ENCODE assay signal across 22 mouse cellular contexts in genomic region chr12:65328532-65328931, GRCm38 (mm10).
DNase-seq lines count a peak whose midpoint lies in the region; ATAC-seq and TF ChIP-seq lines count a peak whose summit lies in the region.
"Had no signal": no experiment of that assay in that cellular context is flagged by ENCODE, and none has a peak within 500 bp of the region (broad histone marks: within the 10 kb centered on the region; RNA-seq: fewer than 3 reads in every experiment).

No protein-coding gene starts in this region.

- no peak for DNase-seq in forebrain, embryonic 11.5 days (ENCODE audit: low spot score)
- DNase-seq in forebrain, embryonic 14.5 days (ENCODE audit: low spot score) = peak; percentile 1
- no peak for DNase-seq in midbrain, postnatal 0 days (ENCODE audit: low spot score)
- DNase-seq in brain, embryonic 14.5 days (ENCODE audit: low read depth) = peak; percentile 55
- DNase-seq: adrenal gland, adult 2 months; adrenal gland, postnatal 10 days; adrenal gland, postnatal 25 days; B cell, adult 2 months; cerebellum, adult 11-12 months; cerebellum, adult 2 months; cerebellum, adult 9-10 months; cerebellum, postnatal 10 days; cerebellum, postnatal 25 days; forebrain, postnatal 0 days had no signal

- no peak overlapping the region for H3K27ac ChIP-seq in forebrain, embryonic 11.5 days (ENCODE audit: low read depth, low read length)
- H3K27ac ChIP-seq in forebrain, embryonic 16.5 days (ENCODE audit: low read length) = no peak overlapping the region
- no peak overlapping the region for H3K27ac ChIP-seq in forebrain, embryonic 14.5 days (ENCODE audit: low read depth, low read length)
- H3K27ac ChIP-seq in forebrain, embryonic 12.5 days = no peak overlapping the region
- H3K27ac ChIP-seq in midbrain, embryonic 15.5 days = no peak overlapping the region
- H3K27ac ChIP-seq in midbrain, postnatal 0 days (ENCODE audit: low read depth, low read length) = no peak overlapping the region
- H3K27ac ChIP-seq: embryonic facial prominence, embryonic 10.5 days; embryonic facial prominence, embryonic 12.5 days had no signal

- no peaks in the 10 kb centered on the region for H3K36me3 ChIP-seq in forebrain, embryonic 11.5 days (ENCODE audit: control insufficient read depth, insufficient read depth, low read length)
- H3K36me3 ChIP-seq in forebrain, embryonic 16.5 days (ENCODE audit: control insufficient read depth, insufficient read depth) = no peaks in the 10 kb centered on the region
- H3K36me3 ChIP-seq in forebrain, embryonic 14.5 days (ENCODE audit: control insufficient read depth, insufficient read depth, low read length) = no peaks in the 10 kb centered on the region
- H3K36me3 ChIP-seq in forebrain, embryonic 12.5 days (replicated peaks) = no peaks in the 10 kb centered on the region
- no peaks in the 10 kb centered on the region for H3K36me3 ChIP-seq in midbrain, embryonic 15.5 days (replicated peaks)
- no peaks in the 10 kb centered on the region for H3K36me3 ChIP-seq in midbrain, postnatal 0 days (ENCODE audit: insufficient read depth, low read length)
- H3K36me3 ChIP-seq: embryonic facial prominence, embryonic 10.5 days; embryonic facial prominence, embryonic 12.5 days; G1E had no signal

- H3K27me3 ChIP-seq in forebrain, embryonic 11.5 days (ENCODE audit: control insufficient read depth, insufficient read depth, low read length) = no peaks in the 10 kb centered on the region
- H3K27me3 ChIP-seq in forebrain, embryonic 16.5 days (replicated peaks; ENCODE audit: control insufficient read depth, insufficient read depth, low read length) = no peaks in the 10 kb centered on the region
- no peaks in the 10 kb centered on the region for H3K27me3 ChIP-seq in forebrain, embryonic 14.5 days (replicated peaks; ENCODE audit: control insufficient read depth, insufficient read depth, low read length)
- H3K27me3 ChIP-seq in forebrain, embryonic 12.5 days = no peaks in the 10 kb centered on the region
- H3K27me3 ChIP-seq in midbrain, embryonic 15.5 days (replicated peaks) = no peaks in the 10 kb centered on the region
- no peaks in the 10 kb centered on the region for H3K27me3 ChIP-seq in midbrain, postnatal 0 days (ENCODE audit: insufficient read depth, low read length)
- H3K27me3 ChIP-seq: CH12.LX; embryonic facial prominence, embryonic 12.5 days had no signal

- TF ChIP-seq POLR2A in brain, embryonic 14.5 days (IDR thresholded peaks at IDR 0.05; ENCODE audit: borderline replicate concordance, extremely low read depth, insufficient read depth, insufficient read length, poor library complexity, severe bottlenecking) = no peak

- H3K9me3 ChIP-seq in forebrain, embryonic 11.5 days (ENCODE audit: control insufficient read depth, low read length) = no peaks in the 10 kb centered on the region
- H3K9me3 ChIP-seq in forebrain, embryonic 16.5 days (ENCODE audit: control insufficient read depth, low read length) = no peaks in the 10 kb centered on the region
- no peaks in the 10 kb centered on the region for H3K9me3 ChIP-seq in forebrain, embryonic 14.5 days (replicated peaks; ENCODE audit: control insufficient read depth, low read length)
- no peaks in the 10 kb centered on the region for H3K9me3 ChIP-seq in forebrain, embryonic 12.5 days
- H3K9me3 ChIP-seq in midbrain, embryonic 15.5 days = no peaks in the 10 kb centered on the region
- no peaks in the 10 kb centered on the region for H3K9me3 ChIP-seq in midbrain, postnatal 0 days (ENCODE audit: low read length)
- H3K9me3 ChIP-seq: embryonic facial prominence, embryonic 10.5 days; embryonic facial prominence, embryonic 12.5 days; G1E had no signal

- H3K4me2 ChIP-seq in forebrain, embryonic 11.5 days (ENCODE audit: low read depth, low read length, severe bottlenecking) = no peak overlapping the region
- no peak overlapping the region for H3K4me2 ChIP-seq in forebrain, embryonic 16.5 days (ENCODE audit: low read length)
- no peak overlapping the region for H3K4me2 ChIP-seq in forebrain, embryonic 14.5 days (ENCODE audit: low read length)
- no peak overlapping the region for H3K4me2 ChIP-seq in forebrain, embryonic 12.5 days
- H3K4me2 ChIP-seq in midbrain, embryonic 15.5 days = no peak overlapping the region
- no peak overlapping the region for H3K4me2 ChIP-seq in midbrain, postnatal 0 days (ENCODE audit: low read depth, low read length, poor library complexity, severe bottlenecking)
- H3K4me2 ChIP-seq: embryonic facial prominence, embryonic 12.5 days had no signal

- no peak overlapping the region for H3K9ac ChIP-seq in forebrain, embryonic 11.5 days (ENCODE audit: low read length)
- no peak overlapping the region for H3K9ac ChIP-seq in forebrain, embryonic 16.5 days (replicated peaks; ENCODE audit: low read depth, low read length)
- H3K9ac ChIP-seq in forebrain, embryonic 14.5 days (ENCODE audit: low read length) = no peak overlapping the region
- H3K9ac ChIP-seq in forebrain, embryonic 12.5 days = no peak overlapping the region
- no peak overlapping the region for H3K9ac ChIP-seq in midbrain, embryonic 15.5 days
- no peak overlapping the region for H3K9ac ChIP-seq in midbrain, postnatal 0 days (replicated peaks; ENCODE audit: low read length, poor library complexity, severe bottlenecking)
- H3K9ac ChIP-seq: embryonic facial prominence, embryonic 12.5 days; forebrain, postnatal 0 days had no signal

- ATAC-seq in forebrain, embryonic 11.5 days (replicated peaks; ENCODE audit: low FRiP score) = 0 out of 2 replicates have a peak, but pooled peaks have one; percentile 30
- ATAC-seq in forebrain, embryonic 16.5 days = no peak
- ATAC-seq in forebrain, embryonic 14.5 days = 0 out of 2 replicates have a peak, but pooled peaks have one; percentile 32
- no peak for ATAC-seq in forebrain, embryonic 12.5 days (ENCODE audit: low FRiP score)
- ATAC-seq in midbrain, embryonic 15.5 days (replicated peaks) = peak; percentile 81
- ATAC-seq in midbrain, postnatal 0 days (ENCODE audit: low FRiP score) = no peak
- ATAC-seq: CD4-positive, CD25-positive, alpha-beta regulatory T cell, adult 4 months; forebrain, postnatal 0 days had no signal

- 86% methylated on average over 5 of the region's 5 CpGs for WGBS in forebrain, embryonic 11.5 days
- 72% methylated on average over 5 of the region's 5 CpGs for WGBS in forebrain, embryonic 16.5 days
- WGBS in forebrain, embryonic 14.5 days = 72% methylated on average over 5 of the region's 5 CpGs
- WGBS in forebrain, embryonic 12.5 days = 71% methylated on average over 5 of the region's 5 CpGs
- WGBS in midbrain, embryonic 15.5 days = 68% methylated on average over 5 of the region's 5 CpGs
- 67% methylated on average over 5 of the region's 5 CpGs for WGBS in midbrain, postnatal 0 days

- H3K4me3 ChIP-seq in forebrain, embryonic 11.5 days (ENCODE audit: low read depth, low read length) = no peak overlapping the region
- no peak overlapping the region for H3K4me3 ChIP-seq in forebrain, embryonic 16.5 days (replicated peaks; ENCODE audit: low read length)
- H3K4me3 ChIP-seq in forebrain, embryonic 14.5 days (ENCODE audit: low read depth, low read length) = no peak overlapping the region
- no peak overlapping the region for H3K4me3 ChIP-seq in forebrain, embryonic 12.5 days (replicated peaks)
- no peak overlapping the region for H3K4me3 ChIP-seq in midbrain, embryonic 15.5 days
- no peak overlapping the region for H3K4me3 ChIP-seq in midbrain, postnatal 0 days (ENCODE audit: low read depth, low read length)
- H3K4me3 ChIP-seq: embryonic facial prominence, embryonic 10.5 days; embryonic facial prominence, embryonic 12.5 days had no signal

- H3K4me1 ChIP-seq in forebrain, embryonic 11.5 days (replicated peaks; ENCODE audit: control insufficient read depth, insufficient read depth, low read length) = no peaks in the 10 kb centered on the region
- H3K4me1 ChIP-seq in forebrain, embryonic 16.5 days (replicated peaks; ENCODE audit: control insufficient read depth, insufficient read depth, low read length) = no peaks in the 10 kb centered on the region
- no peaks in the 10 kb centered on the region for H3K4me1 ChIP-seq in forebrain, embryonic 14.5 days (ENCODE audit: control insufficient read depth, insufficient read depth, low read length)
- no peaks in the 10 kb centered on the region for H3K4me1 ChIP-seq in forebrain, embryonic 12.5 days
- no peaks in the 10 kb centered on the region for H3K4me1 ChIP-seq in midbrain, embryonic 15.5 days
- no peaks in the 10 kb centered on the region for H3K4me1 ChIP-seq in midbrain, postnatal 0 days (ENCODE audit: insufficient read depth, low read length)
- H3K4me1 ChIP-seq: embryonic facial prominence, embryonic 10.5 days; embryonic facial prominence, embryonic 12.5 days had no signal

- no peak for TF ChIP-seq CTCF in midbrain, postnatal 0 days (IDR thresholded peaks at IDR 0.05)
- no peak for TF ChIP-seq CTCF in brain, embryonic 14.5 days (IDR thresholded peaks at IDR 0.05; ENCODE audit: borderline replicate concordance, extremely low read depth, insufficient read depth, insufficient read length)

Comparison
In these comparisons a context has a peak if more than half of its experiments do, and no peak if none do; other contexts are left out.
1. ATAC-seq: peak in forebrain, embryonic 11.5 days (single experiment), forebrain, embryonic 14.5 days (single experiment) and midbrain, embryonic 15.5 days (single experiment); none in forebrain, embryonic 16.5 days (single experiment), forebrain, embryonic 12.5 days (single experiment) and midbrain, postnatal 0 days (single experiment).
2. DNase-seq: peak in forebrain, embryonic 14.5 days (single experiment) and brain, embryonic 14.5 days (single experiment); none in forebrain, embryonic 11.5 days (single experiment) and midbrain, postnatal 0 days (single experiment).